Mouse (Mus musculus): ENCODE measurements around the gene 2300009A05Rik.

2300009A05Rik gene

GRCm38 (mm10) chr9:63348146-63348545 lies 50.9 kb downstream of the 2300009A05Rik start:
- no peak for DNase-seq (ENCODE audit: low spot score)

- peak; percentile 33 for DNase-seq (ENCODE audit: low spot score)
These were observed 53.0 kb downstream of the 2300009A05Rik start for GRCm38 (mm10) chr9:63346029-63346428.
